Mouse (Mus musculus): Measurements from ENCODE around the gene Slc2a3. TPM values are rescaled to one million over a fixed set of nuclear protein-coding genes. Genes with fewer than 3 reads are reported as not detected.
A peak's percentile ranks its signal among the peaks of the same experiment; 100 is the strongest.
"Not testable (repeated sequence)": the region's sequence is repeated elsewhere in the genome, so short reads cannot be mapped to it uniquely, and the experiment has no call there.

The Slc2a3 gene
- total RNA-seq, 1 experiment from 2014 or later, result 21.6 TPM

- peak; percentile 88 for ATAC-seq (replicated peaks; ENCODE audit: low read depth, poor library complexity, severe bottlenecking)
These were observed 9.3 kb upstream of the Slc2a3 start for GRCm38 (mm10) chr6:122810615-122811279.

GRCm38 (mm10) chr6:122810022-122810614 lies 8.7 kb upstream of the Slc2a3 start:
- no peak for ATAC-seq (replicated peaks; ENCODE audit: low read depth, poor library complexity, severe bottlenecking)

DNA sequence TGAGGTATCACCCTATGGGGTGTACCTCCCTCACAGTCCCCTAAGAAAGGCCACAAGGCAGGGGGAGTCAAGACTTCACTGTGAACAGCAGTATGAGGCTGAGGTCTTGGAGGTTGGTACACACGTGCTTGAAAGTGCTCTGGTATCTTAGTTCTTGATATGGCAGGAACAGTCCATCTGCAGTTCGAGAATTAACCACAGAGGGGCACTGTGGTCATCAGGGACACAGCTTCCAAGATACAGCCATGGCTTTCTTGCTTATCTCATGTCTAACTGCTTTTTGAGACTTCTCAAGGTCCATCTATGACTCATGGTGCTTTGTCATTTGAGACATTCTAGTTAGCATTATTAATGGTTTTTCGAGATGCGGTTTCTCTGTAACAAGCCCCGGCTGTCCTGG lies 3.0 kb upstream of the Slc2a3 start:
- peak; percentile 68 for ATAC-seq (replicated peaks; ENCODE audit: low read depth, poor library complexity, severe bottlenecking)

- peak; percentile 56 for ATAC-seq (replicated peaks; ENCODE audit: low read depth, poor library complexity, severe bottlenecking)
These were observed 518 bp upstream of the Slc2a3 start for GRCm38 (mm10) chr6:122801801-122802514.

DNA sequence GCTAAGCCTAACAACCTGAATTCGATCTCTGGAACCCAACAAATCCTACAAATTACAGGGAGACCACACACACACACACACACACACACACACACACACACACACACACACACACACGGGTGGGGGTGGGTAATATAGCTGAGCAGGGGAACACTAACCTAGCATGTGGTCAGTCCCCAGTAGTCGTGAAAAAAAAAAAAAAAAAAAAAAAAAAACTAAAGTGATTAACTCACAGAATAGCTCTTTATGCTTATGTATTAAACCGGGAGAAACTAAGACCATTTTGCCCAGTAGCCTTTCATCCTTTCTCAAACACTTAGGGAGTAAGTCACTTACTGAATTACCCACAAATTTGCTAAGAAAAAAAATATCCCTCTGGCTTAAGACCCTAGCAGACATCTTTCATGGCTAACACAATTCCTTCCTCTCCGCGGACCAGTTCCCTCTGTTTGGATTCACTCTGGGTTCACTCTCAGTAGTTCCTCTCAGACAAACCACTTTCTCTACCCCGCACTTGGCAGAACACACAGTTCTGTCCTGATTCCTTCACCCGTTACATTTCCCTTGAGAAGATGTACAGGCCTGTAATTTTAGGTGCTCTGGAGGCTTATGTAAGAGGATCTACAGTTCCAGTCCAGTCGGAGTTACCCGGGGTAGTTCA lies 670 bp downstream of the Slc2a3 start:
- peak; percentile 34 for ATAC-seq (replicated peaks; ENCODE audit: low read depth, poor library complexity, severe bottlenecking)

- no peak for ATAC-seq (replicated peaks; ENCODE audit: low read depth, poor library complexity, severe bottlenecking)
These were observed 6.0 kb downstream of the Slc2a3 start for GRCm38 (mm10) chr6:122795254-122795935.

DNA sequence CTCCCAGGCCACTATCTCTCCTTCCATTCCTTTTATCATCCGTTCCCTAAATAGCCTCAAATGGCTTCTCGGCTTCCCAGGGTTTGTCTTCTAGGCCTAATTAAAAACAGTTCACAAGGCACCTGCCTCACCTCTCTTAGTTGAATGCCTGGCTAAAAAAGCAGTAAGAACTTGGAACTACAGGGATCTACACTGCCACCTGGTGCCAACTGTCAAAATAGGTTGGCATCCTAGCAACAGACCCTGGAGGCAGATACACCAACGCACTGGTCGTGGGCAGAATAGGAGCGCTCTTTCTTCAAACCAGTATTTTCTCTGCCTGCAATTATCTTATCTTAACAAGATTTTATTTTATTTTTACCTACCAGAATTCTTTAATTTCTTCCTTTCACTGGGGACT lies 15.2 kb downstream of the Slc2a3 start:
- ATAC-seq (replicated peaks; ENCODE audit: low read depth, poor library complexity, severe bottlenecking), result peak; percentile 64

DNA sequence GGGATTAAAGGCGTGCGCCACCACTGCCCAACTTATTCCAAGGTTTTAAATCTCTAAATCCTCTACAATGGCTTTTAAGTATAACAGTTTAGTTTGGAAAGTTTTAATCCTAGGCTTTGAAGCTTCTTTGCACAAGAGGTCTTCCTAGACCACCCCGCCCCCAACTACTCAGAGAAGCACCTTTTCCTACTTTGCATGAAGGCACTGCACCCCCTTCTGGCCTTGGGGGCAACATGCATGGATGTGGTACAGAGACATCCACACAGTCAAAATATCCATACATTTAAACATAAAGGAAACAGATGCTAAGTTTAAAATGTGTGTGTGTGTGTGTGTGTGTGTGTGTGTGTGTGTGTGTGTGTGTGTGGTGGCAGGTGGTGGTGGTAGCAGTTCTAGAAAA lies 16.6 kb downstream of the Slc2a3 start:
- ATAC-seq (replicated peaks; ENCODE audit: low read depth, poor library complexity, severe bottlenecking), result peak; percentile 40

DNA sequence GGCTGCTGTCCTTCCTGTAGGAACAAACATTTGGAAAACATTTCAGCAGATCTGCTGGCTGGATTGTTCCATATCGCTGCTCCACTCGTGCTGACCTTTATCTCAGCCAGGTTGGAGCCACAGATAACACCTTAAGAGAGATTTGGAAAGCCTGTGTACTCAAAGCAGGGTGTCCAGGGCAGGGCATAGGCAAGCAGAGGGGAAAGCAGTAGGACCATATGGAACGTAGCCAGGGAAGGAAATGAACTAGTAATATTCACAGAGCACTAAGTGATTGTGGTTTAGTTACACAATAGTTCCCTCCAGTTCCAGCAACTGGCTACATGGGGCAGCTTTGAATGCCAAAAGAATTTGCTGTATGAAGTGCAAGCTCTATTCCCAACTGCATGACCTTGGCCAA lies 19.3 kb downstream of the Slc2a3 start:
- peak; percentile 81 for ATAC-seq (replicated peaks; ENCODE audit: low read depth, poor library complexity, severe bottlenecking)

- no peak for ATAC-seq (replicated peaks; ENCODE audit: low read depth, poor library complexity, severe bottlenecking)
These were observed 20.3 kb downstream of the Slc2a3 start for GRCm38 (mm10) chr6:122781167-122781566.

DNA sequence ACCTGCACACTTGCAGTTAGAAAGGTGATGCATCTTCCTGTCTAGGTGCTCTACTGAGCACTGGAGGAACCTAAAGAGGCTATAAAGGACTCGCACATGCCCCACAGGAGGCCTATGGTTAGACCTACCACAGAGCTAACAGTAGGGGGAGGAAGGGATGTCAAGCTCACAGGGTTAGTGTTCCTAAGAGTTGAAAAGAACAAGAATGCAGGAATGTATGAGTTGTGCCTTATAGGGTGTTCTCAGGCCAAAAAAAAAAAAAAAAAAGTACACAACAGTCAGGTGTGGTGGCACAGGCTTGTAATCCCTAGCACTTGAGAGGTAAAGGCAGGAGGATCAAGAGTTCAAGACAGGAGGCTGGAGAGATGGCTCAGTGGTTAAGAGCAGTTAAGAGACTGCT lies 21.5 kb downstream of the Slc2a3 start:
- ATAC-seq (replicated peaks; ENCODE audit: low read depth, poor library complexity, severe bottlenecking), result no peak

DNA sequence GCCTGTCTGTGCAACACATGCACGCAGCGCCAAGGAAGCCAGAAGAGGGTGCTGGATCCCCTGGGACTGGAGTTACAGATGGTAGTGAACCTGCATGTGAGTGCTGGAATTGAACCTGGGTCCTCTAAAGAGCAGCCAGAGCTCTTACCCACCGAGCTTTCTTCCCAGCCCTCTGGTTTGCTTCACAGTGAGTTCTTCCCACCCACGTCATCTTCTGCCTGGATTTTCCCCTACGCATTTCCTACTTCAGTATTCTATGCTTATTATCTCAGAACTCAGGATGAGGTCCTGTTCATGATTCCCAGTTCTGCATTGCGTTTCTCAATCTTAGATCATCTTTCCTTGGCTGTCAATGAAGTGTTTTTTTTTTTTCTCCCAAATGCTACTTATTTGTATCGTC lies 25.4 kb downstream of the Slc2a3 start:
- ATAC-seq (replicated peaks; ENCODE audit: low read depth, poor library complexity, severe bottlenecking), result no peak

DNA sequence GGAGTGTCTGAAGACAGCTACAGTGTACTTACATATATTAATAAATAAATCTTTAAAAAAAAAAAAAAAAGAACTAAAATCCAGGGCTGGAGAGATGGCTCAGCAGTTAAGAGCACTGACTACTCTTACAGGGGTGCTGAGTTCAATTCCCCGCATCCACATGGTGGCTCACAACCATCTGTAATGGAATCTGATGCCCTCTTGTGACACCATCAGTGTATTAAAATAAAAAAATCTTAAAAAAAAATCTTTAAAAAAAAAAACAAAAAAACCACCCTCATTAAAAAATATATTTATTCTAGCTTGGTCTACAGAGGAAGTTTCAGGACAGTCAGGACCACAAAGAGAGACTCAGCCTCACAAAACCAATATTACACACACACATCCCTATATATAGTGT lies 27.1 kb downstream of the Slc2a3 start:
- ATAC-seq (replicated peaks; ENCODE audit: low read depth, poor library complexity, severe bottlenecking), result no peak

DNA sequence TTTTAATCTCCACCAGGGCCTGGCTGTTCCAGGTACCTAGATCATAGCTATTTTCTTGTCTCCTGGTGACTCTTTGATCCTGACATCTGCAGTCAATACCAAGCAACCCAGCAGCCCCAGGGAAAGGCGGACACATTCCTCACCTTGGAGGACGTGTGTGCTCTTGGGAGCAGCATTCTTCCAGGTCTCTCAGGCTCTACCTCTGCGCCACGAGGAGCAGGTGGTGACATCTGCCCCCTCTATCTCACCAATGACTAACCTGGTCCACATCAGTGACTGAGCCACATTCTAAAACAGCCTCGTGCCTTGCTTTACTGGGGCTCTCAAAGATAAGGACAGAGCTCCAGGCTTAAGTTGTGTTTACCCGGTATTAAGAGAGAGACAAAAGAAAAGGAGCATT lies 28.7 kb downstream of the Slc2a3 start:
- ATAC-seq (replicated peaks; ENCODE audit: low read depth, poor library complexity, severe bottlenecking), result no peak

GRCm38 (mm10) chr6:122770760-122771315 lies 30.6 kb downstream of the Slc2a3 start:
- no peak for ATAC-seq (replicated peaks; ENCODE audit: low read depth, poor library complexity, severe bottlenecking)

DNA sequence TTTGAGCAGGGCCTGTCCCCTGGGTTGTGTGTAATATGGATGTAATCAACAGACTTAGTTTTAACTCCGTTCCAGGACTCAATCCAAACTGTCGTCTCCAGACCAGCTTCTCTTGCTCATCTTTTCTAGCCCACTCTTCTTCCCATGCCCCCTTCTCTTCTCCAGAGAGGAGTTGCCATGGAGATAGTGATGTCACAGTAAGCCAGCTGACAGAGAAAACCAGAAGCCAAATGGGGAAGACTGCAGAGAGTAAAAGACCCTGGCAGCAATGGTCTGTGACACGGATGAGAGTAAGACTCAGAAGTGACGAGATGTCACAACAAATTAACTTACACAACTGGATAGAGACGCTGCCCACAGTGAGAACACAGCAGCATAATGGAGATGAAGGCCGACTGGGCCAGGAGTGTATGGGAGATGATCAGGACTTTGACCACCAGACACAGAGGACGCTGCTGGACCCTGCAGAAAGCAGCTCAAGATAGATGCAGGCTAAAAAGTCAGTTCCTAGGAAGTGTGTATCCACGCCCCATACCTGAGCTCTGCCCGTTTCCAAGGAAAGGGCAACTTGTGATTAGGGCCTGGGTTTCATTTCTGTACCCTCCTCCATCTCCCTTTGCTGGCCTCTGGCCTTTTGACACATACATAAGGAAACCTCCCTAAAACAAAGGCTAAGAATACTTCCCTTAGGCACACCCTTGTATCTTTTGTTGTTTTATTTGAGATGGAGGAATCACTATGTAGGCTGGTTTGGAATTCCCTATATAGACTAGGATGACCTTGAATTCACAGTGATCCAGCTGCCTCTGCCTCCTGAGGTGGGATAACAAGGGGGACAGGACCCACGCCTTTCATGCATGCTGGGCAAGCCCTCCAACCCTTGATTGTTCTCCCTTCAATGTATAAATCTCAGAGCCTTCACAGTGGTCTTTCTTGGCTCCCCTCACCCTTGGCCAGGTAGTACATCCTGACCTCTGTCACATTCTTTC lies 31.4 kb downstream of the Slc2a3 start:
- no peak for ATAC-seq (replicated peaks; ENCODE audit: low read depth, poor library complexity, severe bottlenecking)

GRCm38 (mm10) chr6:122768256-122768655 lies 33.2 kb downstream of the Slc2a3 start:
- ATAC-seq (replicated peaks; ENCODE audit: low read depth, poor library complexity, severe bottlenecking), result no peak

GRCm38 (mm10) chr6:122767012-122767411 lies 34.4 kb downstream of the Slc2a3 start:
- ATAC-seq (replicated peaks; ENCODE audit: low read depth, poor library complexity, severe bottlenecking), result not testable (repeated sequence)
